Mouse (Mus musculus) splenic B cell, adult 2 months (primary cell): Measurements from ENCODE around the gene Hfe2.
"Not testable (repeated sequence)": the region's sequence is repeated elsewhere in the genome, so short reads cannot be mapped to it uniquely, and the experiment has no call there.

ENCODE experiments used
- DNase-seq: peaks from one replicate; pipeline ENCODE4 v3.0.0-alpha.2; 2011; ENCODE audit warnings: low read depth, low spot score
- H3K27me3 ChIP-seq: 2 replicates; pipeline ENCODE4 v1.6.1; 2012; ENCODE audit warnings: mild to moderate bottlenecking, low read length, moderate library complexity, mixed read lengths; ENCODE audit not compliant: control insufficient read depth, poor library complexity, insufficient read depth, severe bottlenecking
- H3K36me3 ChIP-seq: 2 replicates; pipeline ENCODE4 v1.6.1; 2012; ENCODE audit warnings: mild to moderate bottlenecking, low read length, moderate library complexity, mixed read lengths; ENCODE audit not compliant: control insufficient read depth, poor library complexity, insufficient read depth, severe bottlenecking

Hfe2 gene

GRCm38 (mm10) chr3:96501391-96502115 is 23.4 kb upstream of the Hfe2 start:
- DNase-seq = peak; percentile 95
- Histone ChIP-seq H3K27me3 (no peaks in the 10 kb centered on the region), H3K36me3 (no peaks in the 10 kb centered on the region)

GRCm38 (mm10) chr3:96502181-96503082 is 22.5 kb upstream of the Hfe2 start:
- H3K27me3 ChIP-seq = no peaks in the 10 kb centered on the region
- no peaks in the 10 kb centered on the region for H3K36me3 ChIP-seq
- DNase-seq = peak; percentile 17

- DNase-seq = peak; percentile 88
- Histone ChIP-seq H3K27me3 (no peaks in the 10 kb centered on the region), H3K36me3 (no peaks in the 10 kb centered on the region)
These were observed 21.9 kb upstream of the Hfe2 start for GRCm38 (mm10) chr3:96503083-96503450.

GRCm38 (mm10) chr3:96503946-96504345 is 21.0 kb upstream of the Hfe2 start:
- no peaks in the 10 kb centered on the region for H3K36me3 ChIP-seq
- no peaks in the 10 kb centered on the region for H3K27me3 ChIP-seq
- no peak for DNase-seq

GRCm38 (mm10) chr3:96504931-96505330 is 20.0 kb upstream of the Hfe2 start:
- no peaks in the 10 kb centered on the region for H3K36me3 ChIP-seq
- no peak for DNase-seq

GRCm38 (mm10) chr3:96506396-96507047 is 18.4 kb upstream of the Hfe2 start:
- Histone ChIP-seq H3K27me3 (no peaks in the 10 kb centered on the region), H3K36me3 (no peaks in the 10 kb centered on the region)
- DNase-seq = no peak

More at GRCm38 (mm10) chr3:96504931-96505330, 20.0 kb upstream of the Hfe2 start:
- no peaks in the 10 kb centered on the region for H3K27me3 ChIP-seq

GRCm38 (mm10) chr3:96507966-96508365 is 17.0 kb upstream of the Hfe2 start:
- not testable (repeated sequence) for H3K27me3 ChIP-seq, H3K36me3 ChIP-seq, DNase-seq

GRCm38 (mm10) chr3:96520171-96520570 is 4.8 kb upstream of the Hfe2 start:
- DNase-seq = no peak
- H3K36me3 ChIP-seq = no peaks in the 10 kb centered on the region
- no peaks in the 10 kb centered on the region for H3K27me3 ChIP-seq

GRCm38 (mm10) chr3:96522149-96522548 is 2.8 kb upstream of the Hfe2 start:
- peak; percentile 63 for DNase-seq

GRCm38 (mm10) chr3:96524028-96524810 is 753 bp upstream of the Hfe2 start:
- DNase-seq = no peak
- Histone ChIP-seq H3K27me3 (peaks cover 2% of the 10 kb centered on the region), H3K36me3 (no peaks in the 10 kb centered on the region)

More at GRCm38 (mm10) chr3:96522149-96522548, 2.8 kb upstream of the Hfe2 start:
- no peaks in the 10 kb centered on the region for H3K27me3 ChIP-seq
- no peaks in the 10 kb centered on the region for H3K36me3 ChIP-seq

GRCm38 (mm10) chr3:96526013-96526762 is 1.2 kb downstream of the Hfe2 start:
- Histone ChIP-seq H3K36me3 (no peaks in the 10 kb centered on the region), H3K27me3 (peaks cover 3% of the 10 kb centered on the region)
- DNase-seq = no peak

GRCm38 (mm10) chr3:96526864-96527542 is 2.0 kb downstream of the Hfe2 start:
- DNase-seq = no peak
- Histone ChIP-seq H3K27me3 (peaks cover 3% of the 10 kb centered on the region), H3K36me3 (no peaks in the 10 kb centered on the region)

- Histone ChIP-seq H3K27me3 (peaks cover 3% of the 10 kb centered on the region), H3K36me3 (no peaks in the 10 kb centered on the region)
- DNase-seq = no peak
These were observed 3.5 kb downstream of the Hfe2 start for GRCm38 (mm10) chr3:96528506-96528905.
